Mouse (Mus musculus) limb, embryonic 15.5 days (tissue): ENCODE measurements around the gene Nckap5l. TPM values are rescaled to one million over a fixed set of nuclear protein-coding genes. Genes with fewer than 3 reads are reported as not detected.
A peak's percentile ranks its signal among the peaks of the same experiment; 100 is the strongest.

Source experiments
- ATAC-seq: fragments of 200-750 bp; cut with Nextera tagmentation; 2 replicates; pipeline ENCODE4 v1.8.0; 2017; ENCODE audit warnings: low read depth, moderate TSS enrichment; ENCODE audit not compliant: insufficient number of reproducible peaks, low FRiP score, low TSS enrichment
- H3K27ac ChIP-seq: fragments of 300-500 bp; sonication (generic); 2 replicates; pipeline ENCODE4 v1.5.1; 2015; ENCODE audit warnings: moderate library complexity, mild to moderate bottlenecking, inconsistent platforms
- H3K27me3 ChIP-seq: fragments of 300-500 bp; sonication (generic); 2 replicates; pipeline ENCODE4 v1.6.1; 2015; ENCODE audit warnings: inconsistent platforms
- H3K36me3 ChIP-seq: fragments of 300-500 bp; sonication (generic); 2 replicates; pipeline ENCODE4 v1.6.1; 2015; ENCODE audit warnings: inconsistent platforms
- H3K4me1 ChIP-seq: fragments of 300-500 bp; sonication (generic); 2 replicates; pipeline ENCODE4 v1.6.1; 2015; ENCODE audit warnings: inconsistent platforms
- H3K4me2 ChIP-seq: fragments of 300-500 bp; sonication (generic); 2 replicates; pipeline ENCODE4 v1.6.1; 2015; ENCODE audit warnings: mild to moderate bottlenecking, inconsistent platforms
- H3K4me3 ChIP-seq: fragments of 300-500 bp; sonication (generic); 2 replicates; pipeline ENCODE4 v1.5.1; 2015; ENCODE audit warnings: mild to moderate bottlenecking, inconsistent platforms
- H3K9ac ChIP-seq: fragments of 300-500 bp; sonication (generic); 2 replicates; pipeline ENCODE4 v1.6.1; 2015; ENCODE audit warnings: inconsistent platforms
- H3K9me3 ChIP-seq: fragments of 300-500 bp; sonication (generic); 2 replicates; pipeline ENCODE4 v1.6.1; 2016; ENCODE audit warnings: inconsistent platforms
- WGBS: fragments of 180-500 bp; shearing (Covaris S2); methylation state at CpG from one replicate; pipeline ENCODE4 v1.1.7; 2015; 5-methylcytosine and 5-hydroxymethylcytosine counted together
- polyA plus RNA-seq: library from polyadenylated mRNA; unstranded; fragments of >200 nt; fragmentation: Nextera tagmentation; extraction: Ambion mirVana; gene quantifications from 2 replicates; pipeline ENCODE4 v1.2.1, GENCODE M21; 2015

Gene Nckap5l
- polyA plus RNA-seq, 1 experiment from 2014 or later, result 10.5 TPM

DNA sequence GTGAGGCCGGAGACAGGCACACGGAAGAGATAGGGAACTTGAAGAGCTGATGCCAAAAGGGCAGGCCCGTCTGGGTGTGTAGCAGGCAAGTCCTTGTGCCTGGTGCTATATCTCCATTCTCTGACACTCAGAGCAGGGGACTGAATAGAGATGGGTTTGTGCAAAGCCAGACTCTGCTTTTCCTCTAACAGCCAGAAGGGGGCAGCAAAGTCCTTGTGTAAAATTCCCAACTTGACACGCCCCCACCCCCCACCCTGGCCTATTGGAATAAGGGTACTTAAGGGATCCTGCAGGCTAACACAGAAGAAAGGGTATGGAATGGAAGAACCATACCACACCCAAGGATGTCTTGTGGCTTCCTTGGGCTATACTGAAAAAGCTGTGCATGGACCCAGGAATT, 39.5 kb upstream of the Nckap5l start:
- H3K9ac ChIP-seq, result no peak overlapping the region
- WGBS, result 14% methylated on average over 4 of the region's 4 CpGs
- peak overlapping the region; percentile 47; the same call in 1 of the 2 replicates for H3K27ac ChIP-seq
- ATAC-seq, result no peak
- H3K27me3 ChIP-seq, result peaks cover 8% of the 10 kb centered on the region; the same call in 1 of the 2 replicates
- H3K4me2 ChIP-seq, result no peak overlapping the region
- no peak overlapping the region for H3K4me3 ChIP-seq
- no peaks in the 10 kb centered on the region for H3K36me3 ChIP-seq
- H3K4me1 ChIP-seq, result peaks cover 40% of the 10 kb centered on the region
- H3K9me3 ChIP-seq, result no peaks in the 10 kb centered on the region

DNA sequence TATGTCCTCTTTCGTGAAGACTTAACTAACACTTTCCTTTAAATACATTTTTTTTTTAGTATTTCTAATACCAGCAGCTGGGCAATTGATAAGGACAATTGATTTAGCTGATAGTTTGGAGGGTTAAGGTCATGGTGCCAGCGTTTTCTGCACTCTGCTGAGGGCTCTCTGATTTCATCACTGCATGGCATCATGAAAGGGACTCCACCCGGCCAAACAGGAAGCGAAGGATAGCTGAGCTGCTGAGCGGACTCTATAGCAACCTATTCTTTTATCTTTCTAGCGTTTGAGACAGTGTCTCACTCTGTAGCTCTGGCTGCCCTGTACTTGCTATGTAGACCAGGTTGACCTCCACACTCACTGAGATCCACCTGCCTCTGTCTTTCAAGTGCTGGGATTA, 27.2 kb upstream of the Nckap5l start:
- Histone ChIP-seq H3K4me1 (no peaks in the 10 kb centered on the region), H3K27ac (no peak overlapping the region), H3K36me3 (no peaks in the 10 kb centered on the region), H3K4me3 (no peak overlapping the region), H3K27me3 (peaks cover 3% of the 10 kb centered on the region; the same call in 1 of the 2 replicates), H3K4me2 (no peak overlapping the region), H3K9ac (no peak overlapping the region), H3K9me3 (no peaks in the 10 kb centered on the region)
- ATAC-seq, result no peak
- 71% methylated on average over 6 of the region's 6 CpGs for WGBS

DNA sequence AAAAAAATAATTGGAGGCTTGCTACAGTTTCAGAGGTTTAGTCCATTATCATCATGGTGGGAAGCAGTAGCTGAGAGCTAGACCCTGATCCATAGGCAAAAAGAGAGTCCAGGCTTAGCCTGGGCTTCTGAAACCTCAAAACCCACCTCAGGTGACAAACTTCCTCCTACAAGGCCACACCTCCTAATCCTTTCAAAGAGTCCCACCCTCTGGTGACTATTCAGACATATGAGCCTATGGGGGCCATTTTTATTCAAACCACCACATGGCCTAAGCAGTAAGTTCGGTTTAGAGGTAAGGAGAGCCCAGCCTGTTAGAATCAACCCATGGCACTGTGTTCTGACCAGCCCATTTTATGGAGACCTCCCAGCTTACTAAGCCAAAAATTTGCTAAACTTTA, 18.3 kb upstream of the Nckap5l start:
- no peak overlapping the region for H3K4me2 ChIP-seq
- no peak overlapping the region for H3K4me3 ChIP-seq
- no peak overlapping the region for H3K9ac ChIP-seq
- ATAC-seq, result no peak
- H3K27me3 ChIP-seq, result no peaks in the 10 kb centered on the region
- WGBS, result 58% methylated on average over 1 of the region's 1 CpGs
- H3K36me3 ChIP-seq, result peaks cover 2% of the 10 kb centered on the region
- H3K9me3 ChIP-seq, result no peaks in the 10 kb centered on the region
- H3K27ac ChIP-seq, result no peak overlapping the region
- peaks cover 13% of the 10 kb centered on the region for H3K4me1 ChIP-seq

DNA sequence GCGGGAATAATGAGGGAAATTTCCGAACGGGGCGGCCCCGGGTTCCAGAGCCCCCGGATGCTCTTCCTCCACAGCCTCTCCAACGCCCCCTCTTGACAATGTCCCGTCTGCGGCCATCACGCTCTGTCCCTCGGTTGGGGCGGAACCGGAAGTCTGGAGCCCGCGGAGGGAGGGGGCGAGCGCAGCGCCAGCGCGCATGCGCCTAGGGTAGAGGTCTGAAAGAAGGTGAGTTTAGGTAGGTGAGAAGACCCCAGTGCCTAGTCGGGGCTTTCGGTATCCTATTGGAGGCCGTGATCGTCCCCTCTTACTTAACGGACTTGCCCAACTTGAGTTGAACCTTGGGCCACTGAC, 17.0 kb upstream of the Nckap5l start, which contains the start of gene Bcdin3d:
Gene Bcdin3d (minus strand): TSS at position 155 of the 351 bp plus-strand sequence.
- Histone ChIP-seq H3K27me3 (no peaks in the 10 kb centered on the region), H3K27ac (peak within 1 kb of the TSS; percentile 92), H3K4me2 (peak within 1 kb of the TSS; percentile 64), H3K36me3 (peaks cover 15% of the 10 kb centered on the region), H3K4me1 (peaks cover 13% of the 10 kb centered on the region), H3K4me3 (peak within 1 kb of the TSS; percentile 81), H3K9me3 (no peaks in the 10 kb centered on the region), H3K9ac (peak within 1 kb of the TSS; percentile 78)
- WGBS, result under 1% methylated on average over 26 of the region's 26 CpGs
- peak; percentile 82 for ATAC-seq

DNA sequence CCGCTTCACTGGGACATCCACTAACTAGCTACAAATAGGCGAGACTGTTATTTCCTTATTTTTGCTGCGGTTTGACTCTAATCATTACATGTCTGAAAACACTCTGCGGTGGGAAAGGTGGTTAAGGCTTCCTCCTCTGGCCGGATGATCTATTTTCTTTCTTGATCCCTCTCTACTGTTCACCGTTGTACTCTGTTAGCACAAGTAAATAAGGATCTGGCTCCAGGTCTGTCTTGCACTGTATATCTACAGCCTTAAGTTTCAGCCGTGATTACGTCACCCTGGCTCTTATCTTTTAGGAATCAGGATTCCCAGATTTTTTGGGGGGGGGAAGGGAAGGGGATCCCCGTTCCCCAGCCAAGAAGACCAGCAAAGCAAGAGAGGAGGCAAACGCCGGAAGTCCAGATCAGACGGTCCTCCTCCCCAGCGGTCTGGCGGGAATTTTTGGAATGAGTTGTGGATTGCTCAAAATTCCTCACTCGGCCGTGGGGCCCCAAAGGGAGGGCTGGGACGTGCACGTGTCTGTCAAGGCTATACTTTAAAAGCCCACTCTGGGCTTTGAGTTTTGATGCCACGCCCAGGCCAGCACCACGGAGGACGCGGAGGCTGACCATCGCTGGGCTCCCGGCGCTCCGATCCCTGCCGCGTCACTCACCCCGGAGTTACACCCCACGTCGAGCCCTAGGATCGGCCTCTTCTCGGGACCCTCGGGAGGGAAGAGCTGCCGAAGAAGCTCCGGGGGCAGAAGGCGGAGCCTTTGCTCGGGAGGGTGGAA, 16.4 kb upstream of the Nckap5l start:
- Histone ChIP-seq H3K4me3 (peak overlapping the region; percentile 81), H3K4me1 (peaks cover 13% of the 10 kb centered on the region), H3K9ac (peak overlapping the region; percentile 78), H3K27me3 (no peaks in the 10 kb centered on the region), H3K9me3 (no peaks in the 10 kb centered on the region), H3K4me2 (peak overlapping the region; percentile 64), H3K36me3 (peaks cover 16% of the 10 kb centered on the region), H3K27ac (peak overlapping the region; percentile 92)
- peak; percentile 79 for ATAC-seq
- 4% methylated on average over 38 of the region's 38 CpGs for WGBS

DNA sequence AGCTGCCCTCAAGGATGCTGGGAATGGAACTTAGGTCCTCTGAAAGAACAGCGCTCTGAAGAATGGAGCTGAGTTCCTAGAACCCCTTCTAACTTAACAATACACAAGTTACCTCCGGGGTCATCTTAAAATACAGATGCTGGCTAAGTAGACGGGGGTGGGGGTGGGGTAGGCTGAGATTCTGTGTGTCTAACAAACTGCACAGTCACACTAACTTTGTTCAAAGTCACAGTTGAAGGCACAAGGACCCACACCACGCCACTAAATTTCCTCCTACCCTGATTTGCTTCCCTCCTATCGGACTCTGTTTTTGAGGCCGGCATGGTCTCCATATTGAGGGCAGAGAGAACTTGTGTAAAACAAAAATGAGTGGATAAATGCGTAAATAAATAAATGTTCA, 15.4 kb upstream of the Nckap5l start:
- ATAC-seq, result no peak
- WGBS, result 85% methylated on average over 7 of the region's 7 CpGs
- Histone ChIP-seq H3K27me3 (no peaks in the 10 kb centered on the region), H3K4me3 (no peak overlapping the region), H3K4me1 (peaks cover 13% of the 10 kb centered on the region), H3K4me2 (no peak overlapping the region), H3K27ac (no peak overlapping the region), H3K36me3 (peaks cover 20% of the 10 kb centered on the region), H3K9me3 (no peaks in the 10 kb centered on the region), H3K9ac (no peak overlapping the region)

DNA sequence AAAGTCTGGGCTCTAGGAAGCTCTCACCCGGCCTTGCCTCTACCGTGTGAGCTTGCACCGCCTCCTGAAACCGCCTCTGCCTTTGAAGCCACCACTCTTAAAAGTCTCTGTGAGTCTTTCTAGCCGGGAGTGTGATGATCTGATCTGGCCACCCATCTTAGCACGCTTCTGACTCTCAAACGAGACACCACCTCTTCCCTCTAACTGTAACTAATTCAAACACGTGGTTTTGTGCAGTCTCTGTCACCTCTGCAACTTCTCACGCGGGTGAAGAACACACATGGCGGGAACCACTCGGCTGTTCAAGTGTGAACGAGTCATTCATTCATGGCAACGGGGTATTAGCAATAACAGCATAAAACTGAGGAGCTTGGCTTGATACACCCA, 14.1 kb upstream of the Nckap5l start:
- ATAC-seq, result no peak
- Histone ChIP-seq H3K4me3 (no peak overlapping the region), H3K4me2 (no peak overlapping the region), H3K27me3 (no peaks in the 10 kb centered on the region), H3K9ac (no peak overlapping the region), H3K27ac (0 out of 2 replicates have a peak overlapping the region, but pooled peaks have one; percentile 7), H3K4me1 (peaks cover 13% of the 10 kb centered on the region), H3K36me3 (peaks cover 22% of the 10 kb centered on the region), H3K9me3 (no peaks in the 10 kb centered on the region)
- 73% methylated on average over 14 of the region's 14 CpGs for WGBS

DNA sequence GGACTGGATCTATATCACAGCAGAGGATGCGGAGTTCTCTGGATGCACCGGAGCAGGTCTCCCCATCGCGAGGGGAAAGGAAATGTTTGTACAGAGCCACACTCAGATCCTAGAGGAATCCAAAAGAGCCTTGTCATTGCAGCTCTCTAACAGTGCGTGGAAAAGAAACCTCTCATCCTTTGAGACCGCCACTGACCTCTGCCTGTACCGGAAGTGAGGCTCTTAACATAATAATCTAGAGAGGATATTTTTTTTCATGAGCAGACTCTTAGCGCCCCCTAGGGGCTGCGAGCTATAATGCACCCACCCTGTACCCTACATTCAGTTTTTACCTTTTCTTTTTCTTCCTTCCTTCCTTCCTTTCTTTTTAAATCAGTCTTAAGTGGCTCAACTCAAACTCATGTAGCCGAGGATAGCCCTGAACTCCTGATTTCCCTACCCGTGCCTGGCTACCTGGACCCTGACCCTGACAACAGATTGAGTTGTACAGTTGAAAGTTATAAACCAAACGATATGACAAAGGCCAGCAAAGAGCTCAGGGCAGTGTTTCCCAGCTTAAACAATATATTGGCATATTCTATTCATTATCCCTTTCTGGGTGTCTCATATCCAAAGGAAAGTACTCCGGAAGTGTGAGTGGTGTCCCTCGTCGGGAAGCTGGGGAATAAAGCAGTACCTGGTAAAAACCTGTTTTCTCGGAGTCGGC, 13.6 kb upstream of the Nckap5l start:
- Histone ChIP-seq H3K36me3 (peaks cover 22% of the 10 kb centered on the region), H3K4me2 (no peak overlapping the region), H3K4me1 (peaks cover 13% of the 10 kb centered on the region), H3K9me3 (no peaks in the 10 kb centered on the region), H3K9ac (no peak overlapping the region), H3K27ac (0 out of 2 replicates have a peak overlapping the region, but pooled peaks have one; percentile 7), H3K4me3 (no peak overlapping the region), H3K27me3 (no peaks in the 10 kb centered on the region)
- no peak for ATAC-seq
- 63% methylated on average over 17 of the region's 17 CpGs for WGBS

DNA sequence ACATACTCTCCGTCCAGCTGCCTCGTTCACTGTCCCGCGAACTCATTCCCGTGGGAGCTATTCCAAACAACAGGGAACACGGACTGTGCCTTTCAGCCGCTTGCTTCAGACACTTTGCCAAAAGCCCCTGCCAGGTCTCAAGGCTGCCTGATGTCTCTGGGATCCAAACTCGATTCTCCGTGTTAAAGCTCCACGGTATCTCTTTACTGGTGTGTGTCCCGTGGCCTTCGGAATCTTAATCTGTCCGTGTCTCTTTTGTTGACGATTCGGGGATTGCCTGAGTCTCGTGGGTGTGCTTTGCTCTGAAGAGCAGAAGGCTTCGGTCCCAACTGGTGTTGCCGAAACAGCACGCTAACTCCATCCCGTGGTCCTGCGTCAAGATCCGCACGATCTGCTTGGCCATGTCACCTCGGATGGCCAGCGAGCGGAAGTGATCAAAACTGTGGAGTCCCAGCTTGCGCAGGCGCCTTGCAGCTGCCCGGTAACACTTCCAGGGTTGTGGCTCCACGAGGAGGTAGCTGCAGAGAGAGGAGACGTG, 12.7 kb upstream of the Nckap5l start:
- 85% methylated on average over 31 of the region's 31 CpGs for WGBS
- H3K9me3 ChIP-seq, result no peaks in the 10 kb centered on the region
- H3K4me1 ChIP-seq, result peaks cover 13% of the 10 kb centered on the region
- H3K4me2 ChIP-seq, result no peak overlapping the region
- H3K27me3 ChIP-seq, result no peaks in the 10 kb centered on the region
- no peak overlapping the region for H3K9ac ChIP-seq
- H3K4me3 ChIP-seq, result no peak overlapping the region
- ATAC-seq, result no peak
- peak overlapping the region; percentile 33; the same call in 1 of the 2 replicates for H3K27ac ChIP-seq
- H3K36me3 ChIP-seq, result peaks cover 22% of the 10 kb centered on the region

DNA sequence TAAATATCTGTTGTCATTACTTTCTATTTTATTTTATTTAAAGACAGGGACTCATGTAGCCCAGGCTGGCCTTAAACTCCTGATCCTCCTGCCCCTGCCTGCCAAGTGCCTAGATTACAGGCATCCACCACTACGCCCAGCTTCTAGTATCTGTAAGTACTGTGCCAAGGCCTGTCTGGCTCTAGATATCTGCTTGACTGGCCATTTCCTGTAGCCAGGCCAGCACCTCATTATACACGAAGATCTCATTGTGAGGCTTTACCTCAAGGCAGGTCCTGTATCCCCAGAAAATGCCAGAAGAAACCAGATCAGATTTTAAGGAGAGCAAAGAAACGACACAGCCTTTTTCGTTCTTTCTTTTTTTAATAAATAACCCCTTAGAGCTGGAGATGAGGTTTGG, 12.2 kb upstream of the Nckap5l start:
- Histone ChIP-seq H3K4me3 (no peak overlapping the region), H3K4me2 (no peak overlapping the region), H3K9me3 (no peaks in the 10 kb centered on the region), H3K4me1 (peaks cover 11% of the 10 kb centered on the region), H3K27me3 (no peaks in the 10 kb centered on the region), H3K9ac (no peak overlapping the region), H3K36me3 (peaks cover 22% of the 10 kb centered on the region), H3K27ac (no peak overlapping the region)
- 89% methylated on average over 4 of the region's 4 CpGs for WGBS
- ATAC-seq, result no peak

DNA sequence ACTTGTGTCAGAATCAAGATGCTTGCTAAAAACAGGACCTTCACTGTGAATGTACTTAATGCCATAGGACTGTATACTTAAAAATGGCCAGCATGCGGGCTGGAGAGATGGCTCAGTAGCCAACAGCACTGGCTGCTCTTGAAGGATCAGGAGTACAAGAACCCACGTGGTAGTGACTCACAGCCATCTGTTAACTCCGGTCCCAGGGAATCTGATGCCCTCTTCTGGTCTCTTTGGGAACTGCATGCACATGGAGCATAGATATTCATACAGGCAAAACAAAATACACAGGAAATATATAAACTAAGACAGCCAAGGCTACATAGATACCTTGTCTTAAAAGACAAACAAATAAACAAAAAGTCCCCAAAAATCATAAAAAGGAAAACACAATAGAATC, 11.5 kb upstream of the Nckap5l start:
- ATAC-seq, result no peak
- no peak overlapping the region for H3K4me2 ChIP-seq
- H3K36me3 ChIP-seq, result peaks cover 22% of the 10 kb centered on the region
- no peak overlapping the region for H3K4me3 ChIP-seq
- no peaks in the 10 kb centered on the region for H3K9me3 ChIP-seq
- peaks cover 9% of the 10 kb centered on the region for H3K4me1 ChIP-seq
- 41% methylated on average over 3 of the region's 3 CpGs for WGBS
- no peak overlapping the region for H3K27ac ChIP-seq
- H3K9ac ChIP-seq, result no peak overlapping the region
- no peaks in the 10 kb centered on the region for H3K27me3 ChIP-seq

DNA sequence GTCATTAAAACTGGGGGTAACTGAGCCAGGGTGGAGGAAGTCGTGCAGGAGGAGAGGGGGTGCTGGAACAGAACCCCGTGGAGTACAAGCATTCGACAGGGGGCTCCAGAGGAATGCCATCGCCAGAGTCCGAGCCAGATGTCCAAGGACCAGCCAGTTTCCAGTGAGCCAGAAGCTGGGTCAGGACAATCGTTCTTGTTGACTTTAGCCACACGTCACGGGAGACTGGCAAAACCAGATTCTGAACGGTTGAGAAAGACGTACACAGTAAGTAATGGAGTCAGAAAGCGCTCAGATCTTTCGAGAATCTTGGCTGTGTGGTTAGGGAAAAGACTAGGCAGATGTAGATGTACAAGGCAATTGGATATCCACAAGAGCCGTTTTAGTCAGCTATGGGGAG, 5.6 kb upstream of the Nckap5l start:
- no peak for ATAC-seq
- H3K9me3 ChIP-seq, result no peaks in the 10 kb centered on the region
- no peaks in the 10 kb centered on the region for H3K27me3 ChIP-seq
- peaks cover 3% of the 10 kb centered on the region; the same call in 1 of the 2 replicates for H3K36me3 ChIP-seq
- 52% methylated on average over 13 of the region's 13 CpGs for WGBS
- H3K27ac ChIP-seq, result peak overlapping the region; percentile 54; the same call in 1 of the 2 replicates
- H3K4me1 ChIP-seq, result peaks cover 12% of the 10 kb centered on the region
- H3K4me3 ChIP-seq, result no peak overlapping the region
- no peak overlapping the region for H3K9ac ChIP-seq
- no peak overlapping the region for H3K4me2 ChIP-seq
